Mouse (Mus musculus) cerebellum, adult 2 months (tissue): Measurements from ENCODE around the gene Ankrd11.

Source experiments
- CTCF ChIP-seq: fragments of 200-500 bp; IDR thresholded peaks from 2 replicates; pipeline ENCODE4 v1.5.1; 2011; ENCODE audit warnings: low read depth, mild to moderate bottlenecking, control low read depth, low read length, moderate library complexity, borderline replicate concordance; ENCODE audit not compliant: insufficient read depth
- POLR2A ChIP-seq: fragments of 200-500 bp; IDR thresholded peaks from 2 replicates; pipeline ENCODE4 v1.6.1; 2011; ENCODE audit warnings: low read length, control low read depth, borderline replicate concordance; ENCODE audit not compliant: insufficient read depth

DNA sequence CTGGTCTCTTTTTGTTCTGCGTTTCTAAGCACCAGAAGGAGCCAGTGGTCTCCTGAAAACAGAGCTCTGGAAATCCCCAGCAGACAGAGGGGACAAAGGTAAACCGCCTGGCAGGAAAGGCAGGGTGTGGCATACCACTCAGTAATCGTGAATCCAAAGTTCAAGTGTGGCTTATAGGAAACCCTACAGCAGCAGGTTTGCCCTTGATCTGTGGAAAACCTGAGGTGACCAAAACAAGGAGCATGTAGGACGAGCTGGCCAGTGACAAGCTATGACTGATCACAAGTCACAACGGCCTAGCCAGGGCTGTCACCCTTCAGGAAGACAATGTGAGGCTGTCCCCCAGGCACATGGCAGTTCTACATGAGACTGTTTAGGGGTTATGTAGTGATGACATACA is 9.4 kb upstream of the Ankrd11 start:
- TF ChIP-seq CTCF (no peak), POLR2A (no peak)
